Mouse (Mus musculus) neural tube, embryonic 13.5 days (tissue): Measurements from ENCODE around the gene Med19. TPM values are rescaled to one million over a fixed set of nuclear protein-coding genes. Genes with fewer than 3 reads are reported as not detected.
A peak's percentile ranks its signal among the peaks of the same experiment; 100 is the strongest.
"Not testable (repeated sequence)": the region's sequence is repeated elsewhere in the genome, so short reads cannot be mapped to it uniquely, and the experiment has no call there.

Source experiments
- ATAC-seq: fragments of 200-750 bp; cut with Nextera tagmentation; 2 replicates; pipeline ENCODE4 v1.8.0; 2017; ENCODE audit warnings: low read depth, mild to moderate bottlenecking, moderate TSS enrichment, moderate library complexity
- H3K27ac ChIP-seq: fragments of 300-500 bp; sonication (generic); replicated peaks from 2 replicates; pipeline ENCODE4 v1.5.1; 2015; ENCODE audit warnings: moderate library complexity, mild to moderate bottlenecking, inconsistent platforms
- H3K27me3 ChIP-seq: fragments of 300-500 bp; sonication (generic); 2 replicates; pipeline ENCODE4 v1.6.1; 2015; ENCODE audit warnings: mild to moderate bottlenecking, inconsistent platforms
- H3K36me3 ChIP-seq: fragments of 300-500 bp; sonication (generic); 2 replicates; pipeline ENCODE4 v1.6.1; 2015; ENCODE audit warnings: mild to moderate bottlenecking, inconsistent platforms
- H3K4me1 ChIP-seq: fragments of 300-500 bp; sonication (generic); replicated peaks from 2 replicates; pipeline ENCODE4 v1.6.1; 2015; ENCODE audit warnings: inconsistent platforms
- H3K4me2 ChIP-seq: fragments of 300-500 bp; sonication (generic); 2 replicates; pipeline ENCODE4 v1.6.1; 2015; ENCODE audit warnings: inconsistent platforms, mild to moderate bottlenecking, moderate library complexity
- H3K4me3 ChIP-seq: fragments of 300-500 bp; sonication (generic); 2 replicates; pipeline ENCODE4 v1.5.1; 2015; ENCODE audit warnings: mild to moderate bottlenecking, inconsistent platforms
- H3K9ac ChIP-seq: fragments of 300-500 bp; sonication (generic); 2 replicates; pipeline ENCODE4 v1.6.1; 2015; ENCODE audit warnings: moderate library complexity, mild to moderate bottlenecking, inconsistent platforms
- H3K9me3 ChIP-seq: fragments of 300-500 bp; sonication (generic); 2 replicates; pipeline ENCODE4 v1.6.1; 2016; ENCODE audit warnings: inconsistent platforms
- WGBS: fragments of 180-500 bp; shearing (Covaris S2); methylation state at CpG from one replicate; pipeline ENCODE4 v1.1.7; 2015; 5-methylcytosine and 5-hydroxymethylcytosine counted together
- polyA plus RNA-seq: library from polyadenylated mRNA; unstranded; fragments of >200 nt; fragmentation: Nextera tagmentation; extraction: Ambion mirVana; gene quantifications from 2 replicates; pipeline ENCODE4 v1.2.1, GENCODE M21; 2015

Med19 gene
- polyA plus RNA-seq, 1 experiment from 2014 or later: 50.6 TPM

DNA sequence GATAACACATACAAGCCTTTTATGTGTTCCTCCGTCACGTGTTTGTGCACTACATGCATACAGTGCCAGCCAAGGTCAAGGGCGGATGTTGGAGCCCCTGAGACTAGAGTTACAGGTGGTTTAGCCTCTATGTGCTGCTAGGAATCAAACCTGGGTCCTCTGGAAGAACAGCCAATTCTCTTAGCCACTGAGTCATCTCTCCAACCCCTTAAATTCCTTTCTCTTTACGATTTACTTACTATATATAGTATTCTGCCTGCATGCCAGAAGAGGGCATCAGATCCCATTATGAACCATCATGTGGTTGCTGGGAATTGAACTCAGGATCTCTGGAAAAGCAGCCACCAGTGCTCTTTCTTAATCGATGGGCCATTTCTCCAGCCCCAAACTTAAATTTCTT lies 6.7 kb upstream of the Med19 start:
- Histone ChIP-seq H3K36me3 (peaks cover 41% of the 10 kb centered on the region), H3K4me2 (peak overlapping the region; percentile 83)
- whole genome bisulfite sequencing: 42% methylated on average over 4 of the region's 5 CpGs

DNA sequence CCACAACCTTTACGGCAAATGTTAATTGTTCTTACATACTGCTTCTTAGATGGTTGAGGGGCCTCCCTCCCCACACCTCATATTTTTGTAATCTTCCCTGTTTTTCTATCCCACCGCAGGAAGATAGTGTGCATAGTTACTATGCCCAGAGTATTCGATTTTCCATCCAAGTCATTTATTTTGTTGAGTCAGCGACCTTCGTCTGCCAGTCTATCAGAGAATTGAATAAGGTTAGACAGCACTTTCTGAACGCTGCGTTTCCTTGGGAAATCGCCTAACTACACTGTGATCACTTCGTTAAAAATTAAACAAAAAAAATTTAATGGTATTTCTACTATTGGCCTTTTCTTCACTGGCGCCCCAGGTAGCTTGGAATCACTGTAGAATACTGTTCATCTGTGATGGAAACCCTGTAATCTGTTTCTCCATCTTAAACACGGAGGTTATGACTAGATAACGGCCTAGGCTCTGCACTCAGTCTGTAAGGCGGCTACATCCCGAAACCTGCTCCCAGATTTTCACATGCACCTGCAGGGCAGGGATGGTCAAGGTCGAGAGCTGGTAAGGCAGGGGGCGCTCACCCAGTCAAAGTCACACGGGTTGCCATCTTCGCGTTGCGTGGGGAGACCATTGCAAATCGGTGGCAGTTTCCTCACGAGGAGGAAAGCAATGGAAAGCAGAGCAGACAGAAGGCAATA lies 783 bp upstream of the Med19 start:
- 9% methylated on average over 22 of the region's 22 CpGs for WGBS
- Histone ChIP-seq H3K4me1 (peaks cover 27% of the 10 kb centered on the region), H3K36me3 (peaks cover 45% of the 10 kb centered on the region), H3K4me3 (peak overlapping the region; percentile 99), H3K27me3 (no peaks in the 10 kb centered on the region), H3K27ac (peak overlapping the region; percentile 82), H3K4me2 (peak overlapping the region; percentile 68), H3K9me3 (no peaks in the 10 kb centered on the region), H3K9ac (peak overlapping the region; percentile 79)
- peak; percentile 74 for ATAC-seq

More for the DNA sequence above, 6.7 kb upstream of the Med19 start:
- ATAC-seq, H3K9me3 ChIP-seq, H3K27me3 ChIP-seq: not testable (repeated sequence)
- Histone ChIP-seq H3K4me1 (peaks cover 24% of the 10 kb centered on the region), H3K9ac (0 out of 2 replicates have a peak overlapping the region, but pooled peaks have one; percentile 93), H3K4me3 (peak overlapping the region; percentile 92; the same call in 1 of the 2 replicates), H3K27ac (peak overlapping the region; percentile 94; the same call in 1 of the 2 replicates)

DNA sequence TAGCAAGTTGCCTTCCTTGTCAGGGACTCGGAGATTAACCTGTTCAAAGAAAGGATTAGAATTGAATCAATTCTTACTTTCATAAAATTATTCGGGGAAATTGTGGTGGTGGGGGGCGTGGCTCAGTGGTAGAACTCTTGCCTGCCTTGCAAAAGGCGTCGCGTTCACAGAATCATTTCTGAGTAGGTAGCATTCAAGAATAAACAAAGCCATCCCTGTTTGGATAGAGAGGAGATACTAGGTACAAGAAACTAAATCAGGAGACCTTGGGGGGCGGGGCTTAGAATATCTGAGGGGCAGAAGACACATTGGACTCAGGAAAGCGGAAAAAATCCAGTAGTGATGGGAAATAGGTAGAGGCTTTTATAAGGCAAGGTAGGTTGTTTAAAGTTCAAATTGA lies 814 bp downstream of the Med19 start, which contains the start of gene Tmx2:
Tmx2 (minus strand) TSS at position 125 of the 400 bp plus-strand sequence.
- no peaks in the 10 kb centered on the region for H3K27me3 ChIP-seq
- no peak for ATAC-seq
- H3K4me2 ChIP-seq: peak within 1 kb of the TSS; percentile 88
- H3K9ac ChIP-seq: peak within 1 kb of the TSS; percentile 89
- WGBS: 19% methylated on average over 8 of the region's 8 CpGs
- H3K4me1 ChIP-seq: peaks cover 27% of the 10 kb centered on the region
- no peaks in the 10 kb centered on the region for H3K9me3 ChIP-seq
- peak within 1 kb of the TSS; percentile 74 for H3K27ac ChIP-seq
- H3K4me3 ChIP-seq: peak within 1 kb of the TSS; percentile 99
- peaks cover 30% of the 10 kb centered on the region for H3K36me3 ChIP-seq

DNA sequence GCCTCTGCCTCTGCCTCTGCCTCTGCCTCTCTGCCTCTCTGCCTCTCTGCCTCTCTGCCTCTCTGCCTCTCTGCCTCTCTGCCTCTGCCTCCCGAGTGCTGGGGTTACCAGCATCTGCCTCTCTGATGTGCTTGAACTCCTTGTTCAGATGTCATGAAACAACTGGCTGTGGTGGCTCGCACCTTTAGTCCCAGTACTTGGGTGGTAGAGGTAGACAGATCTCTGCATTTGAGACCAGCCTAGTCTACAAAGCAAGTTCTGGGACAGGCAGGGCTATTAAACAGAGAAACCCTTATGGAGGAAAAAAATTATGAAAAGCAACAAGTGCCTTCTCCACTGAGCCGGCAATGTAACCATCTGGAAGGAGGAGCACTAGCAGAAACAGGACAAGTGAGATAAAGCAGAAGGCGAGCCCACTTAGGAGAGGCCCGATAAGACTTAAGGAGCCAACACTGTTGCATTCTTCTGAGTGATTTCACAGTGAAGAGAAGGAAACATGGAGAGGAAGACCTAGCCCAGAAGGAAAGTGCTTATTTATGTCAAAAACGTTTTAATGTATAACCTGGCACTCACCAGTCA lies 4.5 kb downstream of the Med19 start:
- no peak overlapping the region for H3K9ac ChIP-seq
- H3K4me2 ChIP-seq: no peak overlapping the region
- ATAC-seq: no peak
- H3K27ac ChIP-seq: no peak overlapping the region
- H3K36me3 ChIP-seq: peaks cover 44% of the 10 kb centered on the region
- H3K9me3 ChIP-seq: no peaks in the 10 kb centered on the region
- WGBS: 91% methylated on average over 6 of the region's 6 CpGs
- no peak overlapping the region for H3K4me3 ChIP-seq
- H3K4me1 ChIP-seq: peaks cover 12% of the 10 kb centered on the region
- H3K27me3 ChIP-seq: no peaks in the 10 kb centered on the region

DNA sequence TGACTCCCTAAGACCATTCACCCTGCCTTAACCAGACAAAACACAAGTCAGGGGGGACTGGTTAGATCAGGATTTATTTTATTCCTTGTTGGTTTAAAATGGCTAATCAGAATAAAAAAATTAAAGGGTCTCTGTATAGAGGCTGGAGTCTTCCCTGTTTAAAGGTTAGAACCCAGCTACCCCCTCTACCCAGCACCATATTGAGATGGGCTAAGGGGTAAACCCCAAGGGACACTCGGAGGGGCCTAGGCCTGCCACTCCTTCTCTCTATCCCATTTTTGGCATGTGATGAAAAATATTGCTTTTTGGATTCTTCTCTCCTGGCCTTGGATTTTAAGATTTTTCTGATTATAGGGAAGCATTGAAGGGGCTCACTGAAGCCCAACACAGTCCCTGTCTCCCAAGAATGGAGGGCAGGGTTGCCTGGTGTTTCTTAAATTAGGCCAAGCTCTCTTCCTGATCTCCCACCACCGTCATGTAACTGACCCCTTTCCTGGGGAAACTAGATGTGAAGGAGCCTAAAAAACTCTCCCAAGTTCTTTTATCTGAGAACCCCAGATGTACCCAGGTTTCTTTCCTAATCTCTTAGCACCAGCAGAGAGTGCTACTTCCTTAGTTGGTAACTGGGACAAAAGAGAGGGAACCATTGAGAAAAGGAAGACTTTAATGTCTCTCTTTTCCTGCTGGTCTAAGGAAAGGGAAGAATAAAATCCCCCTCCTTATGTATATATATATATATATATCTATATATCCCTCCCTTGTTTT lies 10.1 kb downstream of the Med19 start:
- WGBS: 84% methylated on average over 2 of the region's 2 CpGs
- Histone ChIP-seq H3K9ac (no peak overlapping the region), H3K27ac (no peak overlapping the region), H3K9me3 (no peaks in the 10 kb centered on the region), H3K27me3 (no peaks in the 10 kb centered on the region), H3K36me3 (peaks cover 88% of the 10 kb centered on the region), H3K4me3 (no peak overlapping the region), H3K4me1 (no peaks in the 10 kb centered on the region), H3K4me2 (no peak overlapping the region)
- no peak for ATAC-seq

DNA sequence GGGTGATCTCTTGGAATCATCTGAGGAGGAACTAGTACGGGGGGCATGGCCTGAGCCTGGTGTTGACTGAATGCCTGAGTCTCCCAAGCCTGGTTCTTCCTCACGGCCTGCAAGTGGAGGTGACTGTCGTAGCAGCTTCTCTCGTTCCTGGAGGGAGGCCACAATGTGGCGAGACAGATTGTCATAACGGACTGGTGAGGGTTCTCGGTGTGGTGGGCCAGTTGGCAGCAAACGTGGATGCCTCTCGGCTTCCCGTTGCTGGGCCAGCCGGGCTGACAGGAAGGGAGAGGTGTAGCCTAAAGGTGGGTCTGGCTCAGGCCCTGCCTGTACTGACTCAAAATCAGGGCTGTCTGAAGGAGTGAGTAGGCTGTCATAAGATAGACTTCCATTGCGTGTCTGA lies 11.8 kb downstream of the Med19 start:
- H3K27me3 ChIP-seq: no peaks in the 10 kb centered on the region
- H3K4me3 ChIP-seq: no peak overlapping the region
- peaks cover 92% of the 10 kb centered on the region for H3K36me3 ChIP-seq
- WGBS: 91% methylated on average over 12 of the region's 12 CpGs
- no peak overlapping the region for H3K9ac ChIP-seq
- no peak for ATAC-seq
- H3K9me3 ChIP-seq: no peaks in the 10 kb centered on the region
- H3K4me2 ChIP-seq: no peak overlapping the region
- H3K27ac ChIP-seq: no peak overlapping the region
- H3K4me1 ChIP-seq: no peaks in the 10 kb centered on the region

DNA sequence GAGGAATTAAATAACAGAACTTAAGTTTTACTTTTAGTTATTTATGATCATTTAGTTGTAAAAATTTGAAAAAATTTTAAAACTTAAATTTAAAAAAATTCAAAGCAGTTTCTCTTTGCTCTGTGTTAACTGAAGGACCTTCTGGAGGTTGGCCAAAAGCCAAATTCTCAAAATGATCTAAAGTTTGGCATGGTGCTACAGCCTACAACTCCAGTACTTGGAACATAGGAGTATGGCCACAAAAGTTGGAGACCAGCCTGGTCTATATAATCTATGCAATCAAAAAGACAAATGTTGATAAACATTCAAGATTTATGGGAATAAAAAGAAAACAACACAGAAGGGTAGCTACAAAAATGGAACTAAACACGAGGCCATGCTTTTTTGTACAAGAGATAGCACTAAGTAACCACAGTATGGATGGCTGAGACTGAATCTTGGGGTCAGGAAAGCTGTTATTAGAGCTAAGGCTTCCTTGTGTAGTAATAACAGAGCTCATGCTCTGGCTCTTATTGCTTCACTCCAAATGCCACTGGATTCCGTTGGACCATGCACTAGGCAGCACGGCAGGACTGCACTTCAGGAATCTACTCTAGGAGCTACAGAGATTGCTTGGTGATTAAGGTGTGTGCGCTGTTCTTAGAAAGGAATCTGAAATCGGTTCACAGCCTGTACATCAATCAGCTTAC lies 16.9 kb downstream of the Med19 start:
- Histone ChIP-seq H3K9me3 (no peaks in the 10 kb centered on the region), H3K9ac (no peak overlapping the region), H3K4me2 (no peak overlapping the region), H3K4me3 (no peak overlapping the region), H3K27ac (no peak overlapping the region), H3K36me3 (peaks cover 77% of the 10 kb centered on the region), H3K27me3 (no peaks in the 10 kb centered on the region), H3K4me1 (no peaks in the 10 kb centered on the region)
- 91% methylated on average over 5 of the region's 5 CpGs for WGBS
- ATAC-seq: no peak

DNA sequence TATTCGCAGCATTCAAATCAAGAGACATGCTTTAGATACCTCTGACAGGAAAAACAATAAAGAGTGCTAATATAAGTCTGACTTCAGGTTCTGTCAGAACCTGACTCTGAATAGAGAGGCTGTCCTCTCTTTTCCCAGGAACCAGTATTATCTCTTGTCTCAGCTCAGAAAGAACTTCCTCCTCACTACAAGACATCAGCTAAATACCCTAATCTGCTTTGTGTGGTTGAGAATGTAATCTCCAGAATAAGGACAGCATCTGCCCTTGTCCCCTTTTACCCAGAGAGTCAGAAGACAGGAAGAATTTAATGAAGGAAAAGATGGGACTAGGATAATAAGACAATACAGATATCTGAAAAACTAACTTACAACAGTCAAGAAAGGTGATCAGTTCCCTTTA lies 25.3 kb downstream of the Med19 start:
- H3K36me3 ChIP-seq: peaks cover 56% of the 10 kb centered on the region
- H3K4me2 ChIP-seq: no peak overlapping the region
- no peaks in the 10 kb centered on the region for H3K27me3 ChIP-seq
- no peak overlapping the region for H3K9ac ChIP-seq
- H3K4me3 ChIP-seq: no peak overlapping the region
- H3K4me1 ChIP-seq: peaks cover 17% of the 10 kb centered on the region
- 90% methylated on average over 1 of the region's 1 CpGs for WGBS
- ATAC-seq: no peak
- H3K9me3 ChIP-seq: no peaks in the 10 kb centered on the region
- no peak overlapping the region for H3K27ac ChIP-seq

DNA sequence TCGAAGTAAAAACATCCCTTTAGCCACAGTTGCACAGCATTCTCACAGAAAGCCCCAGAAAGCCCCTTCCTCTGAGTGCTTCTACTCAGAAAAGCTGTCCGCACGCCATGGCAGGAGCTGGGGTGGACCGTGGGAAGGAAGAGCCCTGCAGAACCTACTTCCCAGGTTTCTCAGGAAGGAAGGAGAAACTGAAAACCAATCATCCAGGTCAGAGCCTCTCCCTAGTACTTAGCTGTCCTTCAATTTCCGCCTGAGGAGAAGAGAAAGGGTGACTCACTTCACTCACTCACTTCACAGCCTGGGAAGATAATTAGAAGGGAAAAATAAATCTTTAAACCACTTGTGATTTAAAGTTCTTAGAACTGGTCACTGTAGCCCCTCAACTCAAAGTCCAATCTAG lies 26.1 kb downstream of the Med19 start:
- H3K9me3 ChIP-seq: no peaks in the 10 kb centered on the region
- H3K4me1 ChIP-seq: peaks cover 25% of the 10 kb centered on the region
- no peak overlapping the region for H3K9ac ChIP-seq
- 96% methylated on average over 5 of the region's 5 CpGs for WGBS
- no peak overlapping the region for H3K27ac ChIP-seq
- no peak overlapping the region for H3K4me3 ChIP-seq
- no peak overlapping the region for H3K4me2 ChIP-seq
- ATAC-seq: no peak
- H3K36me3 ChIP-seq: peaks cover 50% of the 10 kb centered on the region
- H3K27me3 ChIP-seq: no peaks in the 10 kb centered on the region

DNA sequence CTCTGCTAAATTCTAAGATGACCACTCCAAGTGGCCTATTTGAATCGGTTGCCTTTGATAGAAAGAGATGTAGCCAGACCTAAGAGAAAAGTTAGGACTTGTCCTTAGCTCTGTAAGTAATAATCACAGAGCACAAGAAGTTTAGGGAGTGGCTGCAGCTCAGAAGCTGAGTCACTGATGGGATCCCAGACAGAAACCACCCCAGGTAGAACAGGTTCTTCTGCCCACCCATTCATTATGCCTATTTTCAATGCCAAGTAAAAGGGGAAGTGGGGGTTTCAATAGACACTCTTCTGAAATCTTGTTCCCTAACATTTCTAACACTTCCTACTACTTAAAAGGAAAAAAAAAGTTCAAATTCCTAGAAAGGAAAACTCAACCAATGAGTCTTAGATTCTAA lies 27.1 kb downstream of the Med19 start:
- H3K27ac ChIP-seq: no peak overlapping the region
- no peak overlapping the region for H3K4me2 ChIP-seq
- no peak overlapping the region for H3K4me3 ChIP-seq
- no peaks in the 10 kb centered on the region for H3K9me3 ChIP-seq
- WGBS: 92% methylated on average over 1 of the region's 1 CpGs
- no peak overlapping the region for H3K9ac ChIP-seq
- H3K4me1 ChIP-seq: peaks cover 33% of the 10 kb centered on the region
- ATAC-seq: no peak
- H3K36me3 ChIP-seq: peaks cover 51% of the 10 kb centered on the region
- H3K27me3 ChIP-seq: no peaks in the 10 kb centered on the region

DNA sequence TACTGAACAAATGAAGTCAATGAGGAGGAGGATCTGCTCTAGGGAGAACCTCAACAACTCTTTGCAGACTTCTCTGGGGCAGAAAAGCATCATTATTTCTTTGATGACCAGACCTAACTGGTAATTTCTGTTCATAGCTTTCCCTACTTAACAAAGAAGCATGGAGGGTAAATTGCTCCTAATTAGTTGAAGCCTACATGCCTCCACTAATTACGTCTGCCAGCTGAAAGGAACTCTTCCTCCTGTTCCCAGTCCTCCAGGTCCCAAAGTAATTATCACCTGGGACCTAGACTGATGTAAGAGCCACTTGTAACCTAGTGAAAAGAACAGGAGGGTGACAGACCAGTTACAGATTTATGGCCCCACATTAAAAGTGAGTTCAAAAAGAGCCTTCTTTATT lies 29.3 kb downstream of the Med19 start:
- WGBS: 13% methylated on average over 1 of the region's 1 CpGs
- no peak overlapping the region for H3K4me3 ChIP-seq
- no peak overlapping the region for H3K4me2 ChIP-seq
- no peaks in the 10 kb centered on the region for H3K27me3 ChIP-seq
- no peaks in the 10 kb centered on the region for H3K9me3 ChIP-seq
- peaks cover 43% of the 10 kb centered on the region for H3K4me1 ChIP-seq
- 0 out of 2 replicates have a peak overlapping the region, but pooled peaks have one; percentile 18 for H3K27ac ChIP-seq
- H3K9ac ChIP-seq: no peak overlapping the region
- peaks cover 50% of the 10 kb centered on the region for H3K36me3 ChIP-seq
- ATAC-seq: no peak

DNA sequence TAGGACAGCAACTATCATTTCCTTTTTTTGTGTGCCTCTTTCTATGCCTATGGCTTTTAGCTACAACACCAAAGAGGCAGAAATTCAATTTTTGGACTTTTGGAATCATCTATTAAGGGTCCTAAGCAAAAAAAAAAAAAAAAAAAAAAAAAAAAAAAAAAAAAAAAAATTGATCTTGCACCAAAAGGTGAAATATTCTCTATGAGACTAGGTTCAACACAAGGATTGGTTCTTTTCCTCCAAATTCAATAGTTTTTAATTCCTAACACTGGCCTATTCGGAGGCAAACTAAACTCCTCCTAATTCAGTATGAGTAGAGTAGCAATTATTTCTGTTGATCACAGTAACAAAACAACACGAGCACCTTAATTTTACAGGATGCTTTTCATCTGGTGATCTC lies 33.7 kb downstream of the Med19 start:
- no peak for ATAC-seq
- Histone ChIP-seq H3K9me3 (no peaks in the 10 kb centered on the region), H3K27me3 (no peaks in the 10 kb centered on the region), H3K4me3 (no peak overlapping the region), H3K4me2 (no peak overlapping the region), H3K4me1 (peaks cover 67% of the 10 kb centered on the region), H3K36me3 (peaks cover 21% of the 10 kb centered on the region), H3K9ac (no peak overlapping the region), H3K27ac (no peak overlapping the region)
- 95% methylated on average over 2 of the region's 2 CpGs for WGBS
